Mouse (Mus musculus): Measurements from ENCODE around the gene Cux2. TPM values are rescaled to one million over a fixed set of nuclear protein-coding genes. Genes with fewer than 3 reads are reported as not detected.
A peak's percentile ranks its signal among the peaks of the same experiment; 100 is the strongest.

Cux2 gene
- polyA plus RNA-seq, 1 experiment from 2014 or later = 0.47 TPM

- no peaks in the 10 kb centered on the region for H3K9me3 ChIP-seq (ENCODE audit: low read length)
- 71% methylated on average over 25 of the region's 25 CpGs for WGBS
- no peaks in the 10 kb centered on the region for H3K4me1 ChIP-seq (ENCODE audit: insufficient read depth, low read depth, low read length)
- H3K36me3 ChIP-seq (ENCODE audit: insufficient read depth, low read length) = no peaks in the 10 kb centered on the region
- no peak overlapping the region for H3K9ac ChIP-seq (replicated peaks; ENCODE audit: low read depth)
- no peak for DNase-seq (ENCODE audit: low spot score)
- H3K4me3 ChIP-seq (ENCODE audit: low read depth, low read length) = no peak overlapping the region
- no peak for ATAC-seq
- no peak overlapping the region for H3K27ac ChIP-seq (ENCODE audit: low read length)
- no peak overlapping the region for H3K4me2 ChIP-seq (replicated peaks; ENCODE audit: low read depth, low read length)
- TF ChIP-seq EP300 (IDR thresholded peaks at IDR 0.05) = no peak
- no peak for TF ChIP-seq CTCF (IDR thresholded peaks at IDR 0.05)
- no peaks in the 10 kb centered on the region for H3K27me3 ChIP-seq (replicated peaks; ENCODE audit: insufficient read depth, low read length)
Measured at GRCm38 (mm10) chr5:122063204-122063933, 13.5 kb upstream of the Cux2 start.

- no peaks in the 10 kb centered on the region for H3K36me3 ChIP-seq (ENCODE audit: insufficient read depth, low read length)
- TF ChIP-seq CTCF (IDR thresholded peaks at IDR 0.05) = no peak
- no peak for TF ChIP-seq EP300 (IDR thresholded peaks at IDR 0.05)
- 21% methylated on average over 12 of the region's 12 CpGs for WGBS
- H3K4me2 ChIP-seq (replicated peaks; ENCODE audit: low read depth, low read length) = 0 out of 2 replicates have a peak overlapping the region, but pooled peaks have one; percentile 3
- no peak overlapping the region for H3K9ac ChIP-seq (replicated peaks; ENCODE audit: low read depth)
- H3K4me1 ChIP-seq (ENCODE audit: insufficient read depth, low read depth, low read length) = no peaks in the 10 kb centered on the region
- ATAC-seq (no peak), DNase-seq (ENCODE audit: low spot score) (no peak)
- H3K4me3 ChIP-seq (ENCODE audit: low read depth, low read length) = no peak overlapping the region
- H3K9me3 ChIP-seq (ENCODE audit: low read length) = peaks cover 2% of the 10 kb centered on the region; the same call in 1 of the 2 replicates
- H3K27me3 ChIP-seq (replicated peaks; ENCODE audit: insufficient read depth, low read length) = no peaks in the 10 kb centered on the region
- no peak overlapping the region for H3K27ac ChIP-seq (ENCODE audit: low read length)
Measured at GRCm38 (mm10) chr5:122062479-122062878, 12.6 kb upstream of the Cux2 start.

GRCm38 (mm10) chr5:122060767-122061333 lies 10.9 kb upstream of the Cux2 start:
- H3K9me3 ChIP-seq (ENCODE audit: low read length) = peaks cover 3% of the 10 kb centered on the region; the same call in 1 of the 2 replicates
- WGBS = 28% methylated on average over 11 of the region's 12 CpGs
- ATAC-seq = peak; percentile 55
- H3K4me3 ChIP-seq (ENCODE audit: low read depth, low read length) = no peak overlapping the region
- no peaks in the 10 kb centered on the region for H3K27me3 ChIP-seq (replicated peaks; ENCODE audit: insufficient read depth, low read length)
- H3K27ac ChIP-seq (ENCODE audit: low read length) = no peak overlapping the region
- H3K9ac ChIP-seq (replicated peaks; ENCODE audit: low read depth) = no peak overlapping the region
- TF ChIP-seq CTCF (IDR thresholded peaks at IDR 0.05) (no peak), EP300 (IDR thresholded peaks at IDR 0.05) (no peak)
- no peaks in the 10 kb centered on the region for H3K36me3 ChIP-seq (ENCODE audit: insufficient read depth, low read length)
- DNase-seq (ENCODE audit: low spot score) = peak; percentile 56
- H3K4me2 ChIP-seq (replicated peaks; ENCODE audit: low read depth, low read length) = no peak overlapping the region
- H3K4me1 ChIP-seq (ENCODE audit: insufficient read depth, low read depth, low read length) = no peaks in the 10 kb centered on the region

- Histone ChIP-seq H3K9me3 (ENCODE audit: low read length) (peaks cover 3% of the 10 kb centered on the region; the same call in 1 of the 2 replicates), H3K36me3 (ENCODE audit: insufficient read depth, low read length) (no peaks in the 10 kb centered on the region), H3K4me2 (replicated peaks; ENCODE audit: low read depth, low read length) (peak overlapping the region; percentile 46), H3K27me3 (replicated peaks; ENCODE audit: insufficient read depth, low read length) (0 out of 2 replicates have a peak, but pooled peaks cover 3% of the 10 kb centered on the region), H3K4me1 (ENCODE audit: insufficient read depth, low read depth, low read length) (no peaks in the 10 kb centered on the region), H3K4me3 (ENCODE audit: low read depth, low read length) (no peak overlapping the region), H3K27ac (ENCODE audit: low read length) (no peak overlapping the region), H3K9ac (replicated peaks; ENCODE audit: low read depth) (no peak overlapping the region)
- 22% methylated on average over 38 of the region's 39 CpGs for WGBS
- peak; percentile 90 for TF ChIP-seq CTCF (IDR thresholded peaks at IDR 0.05)
- TF ChIP-seq EP300 (IDR thresholded peaks at IDR 0.05) = no peak
- ATAC-seq = 0 out of 2 replicates have a peak, but pooled peaks have one; percentile 37
- DNase-seq (ENCODE audit: low spot score) = peak; percentile 74
Measured at GRCm38 (mm10) chr5:122059060-122060017, 9.4 kb upstream of the Cux2 start.

- Histone ChIP-seq H3K4me1 (ENCODE audit: insufficient read depth, low read depth, low read length) (no peaks in the 10 kb centered on the region), H3K36me3 (ENCODE audit: insufficient read depth, low read length) (no peaks in the 10 kb centered on the region), H3K4me2 (replicated peaks; ENCODE audit: low read depth, low read length) (no peak overlapping the region), H3K27ac (ENCODE audit: low read length) (no peak overlapping the region), H3K9me3 (ENCODE audit: low read length) (peaks cover 3% of the 10 kb centered on the region; the same call in 1 of the 2 replicates), H3K9ac (replicated peaks; ENCODE audit: low read depth) (no peak overlapping the region), H3K27me3 (replicated peaks; ENCODE audit: insufficient read depth, low read length) (peaks cover 12% of the 10 kb centered on the region; the same call in 1 of the 2 replicates), H3K4me3 (ENCODE audit: low read depth, low read length) (no peak overlapping the region)
- peak; percentile 63 for TF ChIP-seq CTCF (IDR thresholded peaks at IDR 0.05)
- no peak for TF ChIP-seq EP300 (IDR thresholded peaks at IDR 0.05)
- ATAC-seq = no peak
- 63% methylated on average over 6 of the region's 6 CpGs for WGBS
- DNase-seq (ENCODE audit: low spot score) = no peak
Measured at GRCm38 (mm10) chr5:122057622-122058021, 7.7 kb upstream of the Cux2 start.
